Mouse (Mus musculus) embryo, embryonic 11 days (tissue): ENCODE measurements around the gene Kdelc2.

Experiments used
- DNase-seq: peaks from one replicate; pipeline ENCODE4 v3.0.0-alpha.2; 2015

Gene Kdelc2

DNA sequence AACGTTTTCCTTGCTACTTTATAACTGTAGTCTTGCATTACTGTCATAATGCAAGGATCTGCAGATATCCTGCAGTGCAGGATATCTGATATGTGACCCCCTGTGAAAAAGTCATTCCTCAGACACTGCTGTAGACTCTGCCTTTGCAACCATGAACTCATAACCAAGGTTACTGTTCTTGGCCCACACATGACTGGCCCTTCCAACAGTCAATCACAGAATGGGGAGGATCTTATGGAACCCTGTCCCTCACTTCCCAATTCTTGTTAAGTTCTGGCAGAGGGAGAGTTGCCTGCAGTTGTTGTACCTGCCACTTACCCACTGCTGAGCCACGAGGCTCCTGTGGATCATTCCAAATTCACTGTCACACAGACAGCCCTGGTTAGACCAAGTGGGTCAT is 3.6 kb downstream of the Kdelc2 start:
- no peak for DNase-seq

DNA sequence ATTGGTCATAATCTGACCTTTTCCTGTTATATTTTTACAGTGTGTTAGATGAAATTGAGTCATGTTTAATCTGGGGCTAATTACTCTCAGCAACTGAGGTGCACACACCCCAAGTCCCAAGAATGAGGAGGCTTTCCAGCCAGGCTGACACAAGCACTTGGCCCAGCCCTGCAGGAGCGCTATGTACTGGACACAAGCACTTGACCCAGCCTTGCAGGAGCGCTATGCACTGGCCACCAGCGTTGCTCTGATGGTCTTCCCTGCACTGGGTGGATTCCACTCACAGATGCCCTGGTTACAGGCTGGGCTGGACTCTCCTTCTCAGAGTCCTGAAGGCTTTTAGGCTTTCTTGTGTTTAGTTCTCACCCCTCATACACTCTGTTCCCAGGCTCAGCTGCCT is 5.3 kb downstream of the Kdelc2 start:
- no peak for DNase-seq

DNA sequence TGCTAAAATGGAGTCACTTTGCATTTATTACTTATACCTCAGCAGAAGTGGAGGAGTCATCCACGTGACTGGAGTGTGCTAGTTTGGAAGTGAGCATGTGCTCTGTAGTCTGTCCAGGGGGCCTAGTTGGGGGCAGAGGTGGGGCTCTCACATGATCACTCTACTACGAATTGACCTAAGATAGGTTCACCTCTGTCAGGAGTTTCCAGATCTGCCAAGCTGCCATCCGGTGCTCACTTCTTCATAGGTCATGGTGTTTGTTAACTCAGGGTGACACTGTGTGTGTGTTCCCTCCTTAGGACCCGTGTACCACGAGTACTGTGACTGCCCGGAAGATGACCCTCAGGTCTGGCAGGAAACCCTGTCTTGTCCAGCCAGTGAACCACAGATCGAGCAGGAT is 6.3 kb downstream of the Kdelc2 start:
- DNase-seq = no peak

DNA sequence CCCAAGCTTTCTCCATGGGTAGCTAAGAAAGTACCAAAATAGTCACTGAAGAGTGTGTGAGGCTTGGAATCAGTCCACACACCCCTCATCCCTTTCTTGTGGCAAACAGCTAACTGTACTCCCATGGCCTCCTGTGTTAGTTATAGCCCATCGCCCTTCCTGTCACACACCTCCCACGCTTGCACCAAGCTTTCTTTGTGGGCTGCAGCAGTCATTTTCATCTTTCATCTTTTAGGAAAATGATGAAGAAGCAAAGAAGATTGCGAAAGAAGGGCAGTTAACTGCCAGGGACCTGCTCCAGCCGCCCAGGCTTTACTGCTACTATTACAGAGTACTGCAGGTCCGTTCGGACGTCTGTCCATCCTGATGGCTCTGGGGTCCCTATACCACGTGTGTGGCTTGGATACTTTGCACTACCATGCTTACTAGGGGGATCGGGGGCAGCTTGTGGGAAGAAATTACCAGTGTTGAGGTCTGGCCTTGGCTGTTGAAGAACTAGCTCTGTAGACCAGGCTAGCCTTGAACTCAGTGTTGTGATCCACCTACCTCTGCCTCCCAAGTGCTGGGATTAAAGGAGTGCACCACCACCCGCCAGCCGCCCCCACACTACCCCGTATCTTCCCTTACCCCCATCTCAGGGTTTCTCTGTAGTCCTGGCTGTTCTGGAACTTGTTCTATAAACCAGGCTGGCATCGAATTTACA is 14.0 kb downstream of the Kdelc2 start:
- no peak for DNase-seq

DNA sequence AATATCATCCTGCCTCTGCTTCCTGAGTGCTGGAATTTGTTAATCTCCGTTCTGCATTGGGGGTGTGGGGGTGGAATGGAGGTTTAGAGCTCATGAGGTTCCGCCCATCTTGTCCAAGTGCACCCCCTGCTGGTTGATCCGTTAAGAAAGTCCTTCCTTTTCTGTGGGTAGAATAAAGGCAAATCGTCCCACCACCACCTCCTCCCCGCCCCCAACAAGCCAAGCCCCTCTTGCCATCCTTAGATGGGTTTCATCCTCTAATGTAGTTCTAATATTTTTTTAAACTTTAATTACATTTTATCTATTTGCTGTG is 14.5 kb downstream of the Kdelc2 start:
- DNase-seq = peak; percentile 80

DNA sequence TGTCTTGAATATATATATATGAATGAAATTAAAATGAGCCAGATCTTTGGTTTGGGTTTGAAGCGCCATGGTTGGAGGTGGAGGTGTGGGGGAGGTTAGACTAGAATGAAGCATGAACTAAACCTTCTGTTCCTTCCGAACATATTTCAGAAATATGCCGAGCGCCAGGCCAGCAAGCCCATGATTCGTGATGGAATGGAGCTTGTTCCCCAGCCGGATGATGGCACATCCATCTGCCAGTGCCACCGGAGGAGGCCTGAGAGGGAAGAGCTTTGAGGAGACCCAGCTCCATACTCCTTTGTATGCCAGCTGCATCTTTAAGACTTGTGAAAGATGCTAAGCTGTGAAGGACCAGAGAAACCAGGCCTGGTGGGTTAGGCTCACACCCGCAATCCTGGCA is 15.7 kb downstream of the Kdelc2 start:
- DNase-seq = no peak

DNA sequence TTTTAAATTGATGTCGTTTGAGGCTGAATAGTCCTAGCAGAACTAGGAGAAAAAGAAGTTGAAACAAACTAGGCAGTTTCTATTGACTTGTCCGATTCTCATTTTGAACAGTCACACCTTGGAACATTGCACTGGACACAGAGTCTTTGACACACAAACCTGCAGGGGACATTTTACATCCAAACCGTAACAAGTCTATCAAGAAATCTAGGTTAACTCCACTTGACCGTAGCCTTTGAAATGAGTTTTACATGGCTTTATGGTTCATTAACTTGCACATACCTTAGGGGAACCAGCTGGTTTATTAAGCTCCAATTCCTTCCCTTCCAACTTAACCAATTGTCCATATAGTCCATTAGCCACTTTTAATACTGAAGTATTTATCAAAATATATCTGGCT is 16.9 kb downstream of the Kdelc2 start:
- DNase-seq = no peak

DNA sequence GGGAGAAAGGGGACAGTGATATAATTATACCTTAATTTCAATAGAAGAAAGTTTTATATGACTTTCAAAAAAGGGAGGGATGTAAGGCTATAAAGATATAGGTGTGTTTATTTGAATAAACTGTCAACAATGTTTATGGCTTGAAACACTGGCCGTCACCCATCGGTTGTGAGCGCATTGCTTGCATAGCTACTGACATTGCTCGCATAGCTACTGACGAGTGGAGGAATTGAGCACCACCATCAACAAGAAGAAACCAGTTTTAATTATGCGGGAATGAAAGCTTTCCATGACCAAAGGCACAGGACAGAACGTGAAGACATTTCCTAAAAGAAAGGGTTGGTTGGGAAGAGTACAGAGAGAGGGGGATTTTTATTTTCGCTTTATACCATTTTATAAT is 17.3 kb downstream of the Kdelc2 start:
- DNase-seq = no peak

DNA sequence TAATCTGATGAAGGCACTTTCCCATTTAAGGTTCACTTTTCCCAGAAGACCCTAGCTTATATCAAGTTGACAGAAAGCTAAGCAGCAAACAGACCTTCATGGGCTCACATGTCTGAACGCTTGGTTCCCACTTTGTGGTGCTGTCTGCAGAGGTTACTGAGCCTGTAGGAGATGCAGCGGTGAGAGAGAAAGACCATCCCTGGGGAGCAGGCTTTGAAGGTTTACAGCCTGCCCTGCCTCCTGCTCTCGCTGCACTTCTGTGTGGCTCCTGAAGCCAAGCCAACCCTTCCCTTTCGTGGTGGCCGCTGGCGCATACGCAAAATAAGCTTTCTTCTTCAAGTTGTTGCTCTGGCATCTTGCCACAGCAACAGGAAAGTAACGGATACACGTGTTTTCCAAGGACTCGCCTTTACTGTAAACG is 18.5 kb downstream of the Kdelc2 start, which contains the start of gene 4930550C14Rik:
Gene 4930550C14Rik, plus strand, starts transcription at position 35 of the 421 bp plus-strand sequence.
- peak; percentile 34 for DNase-seq

DNA sequence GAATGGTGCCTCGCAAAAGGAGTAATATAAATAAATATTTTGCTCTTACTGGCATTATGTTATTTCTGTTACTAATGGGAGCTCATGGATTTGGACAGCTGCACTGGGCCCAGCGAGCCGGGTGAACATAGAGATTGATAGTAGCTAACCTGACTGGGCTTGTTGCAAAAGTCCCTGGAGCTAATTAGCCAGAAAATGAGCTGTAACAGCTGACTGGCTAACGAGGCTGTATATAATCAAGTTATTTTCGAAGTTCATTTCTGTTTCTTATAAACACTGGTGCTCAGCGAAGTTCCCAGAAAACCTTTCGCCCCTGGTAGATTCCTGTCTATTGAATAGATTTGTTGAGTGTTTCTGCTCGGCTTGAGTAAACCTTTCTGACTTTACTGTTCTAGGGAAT is 19.2 kb downstream of the Kdelc2 start:
- no peak for DNase-seq

DNA sequence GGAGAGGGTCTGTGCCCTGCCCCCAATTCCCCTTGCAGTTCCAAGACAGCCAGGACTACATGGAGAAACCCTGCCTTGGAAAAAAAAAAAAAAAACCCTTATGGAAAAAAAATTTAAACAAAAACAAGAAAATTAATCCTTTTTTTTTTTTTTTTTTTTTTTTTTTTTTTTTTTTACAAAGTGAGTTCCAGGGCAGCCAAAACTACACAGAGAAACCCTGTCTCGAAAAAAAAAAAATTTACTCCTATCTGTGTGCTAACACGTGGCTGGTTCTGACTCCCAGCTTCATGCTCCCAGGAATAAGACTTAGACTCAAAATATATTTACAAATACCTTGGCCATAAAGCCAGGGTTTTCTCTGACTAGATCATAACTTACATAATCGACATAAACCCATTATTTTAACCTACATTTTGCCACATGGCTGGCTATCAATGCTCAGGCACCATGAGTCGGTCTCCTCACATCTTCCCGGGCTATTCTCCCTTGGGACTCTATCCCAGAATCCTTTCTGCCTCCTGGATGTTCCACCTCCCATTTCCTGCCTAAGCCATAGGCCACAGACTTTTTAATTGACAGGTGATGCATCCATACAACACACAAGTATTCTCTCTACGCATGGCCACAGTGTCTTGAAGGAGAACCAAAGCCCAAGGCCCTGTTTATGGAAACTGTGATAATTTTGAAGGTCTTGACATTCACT is 20.4 kb downstream of the Kdelc2 start:
- peak; percentile 19 for DNase-seq

DNA sequence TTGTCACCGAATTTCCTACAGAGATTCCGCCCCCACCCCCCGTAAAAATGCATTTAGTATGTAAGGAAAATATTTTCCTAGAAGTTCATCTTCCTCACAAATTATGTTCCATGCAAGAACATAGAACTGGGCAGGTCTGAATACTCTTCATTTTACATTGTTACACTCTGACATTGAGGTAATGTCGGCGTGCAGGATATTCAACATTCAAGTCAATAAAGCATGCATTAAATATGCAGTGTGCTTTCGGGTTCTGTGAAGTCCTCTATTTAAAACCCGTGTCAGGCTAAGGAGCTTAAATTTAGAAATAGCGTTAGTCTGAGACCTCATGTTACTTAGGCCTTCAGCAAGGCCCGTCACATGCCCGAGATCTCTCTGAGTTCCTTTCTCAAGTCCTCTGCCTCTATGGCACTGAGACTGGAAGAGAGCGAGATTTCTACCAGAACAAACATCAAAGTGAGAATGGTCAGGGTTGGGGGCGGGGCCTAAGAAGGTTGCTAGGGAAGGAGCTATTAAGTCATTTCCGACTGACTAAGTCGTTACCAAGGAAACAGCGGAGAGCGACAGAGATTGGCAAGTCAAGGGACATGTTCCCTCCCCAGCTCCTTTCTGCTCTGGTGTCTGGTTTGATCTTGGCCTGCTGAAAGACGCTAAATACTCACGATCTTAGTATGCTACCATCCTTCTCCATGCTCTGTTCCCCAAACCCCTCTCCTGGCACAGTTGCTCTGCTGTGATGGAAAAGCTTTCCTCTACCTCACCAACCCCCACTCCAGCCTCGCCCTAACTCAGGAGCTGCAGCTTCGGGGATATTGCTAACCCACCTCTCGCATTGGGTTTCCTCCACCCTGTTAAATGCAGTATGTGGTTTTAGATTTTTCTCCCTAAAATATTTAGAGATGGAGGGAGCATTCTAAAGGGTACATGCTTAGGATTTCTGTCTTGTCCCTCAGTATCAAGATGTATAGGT is 21.2 kb downstream of the Kdelc2 start:
- peak; percentile 93 for DNase-seq

DNA sequence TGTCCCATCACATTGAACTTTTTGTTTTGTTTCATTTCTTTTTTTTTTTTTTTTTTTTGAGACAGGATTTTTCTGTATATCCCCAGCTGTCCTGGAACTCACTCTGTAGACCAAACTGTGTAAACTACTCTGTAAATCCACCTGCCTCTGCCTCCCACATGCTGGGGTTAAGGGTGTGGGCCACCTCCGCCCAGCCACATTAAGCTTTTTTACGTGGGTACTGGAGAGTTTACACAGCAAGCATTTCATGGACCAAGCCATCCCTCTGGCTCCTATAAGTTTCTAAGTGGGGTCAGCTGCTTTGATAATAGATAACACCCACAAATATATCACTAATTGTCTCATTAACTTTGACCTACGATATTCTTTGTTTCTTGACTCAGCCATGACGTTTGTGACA is 24.7 kb downstream of the Kdelc2 start:
- DNase-seq = no peak

DNA sequence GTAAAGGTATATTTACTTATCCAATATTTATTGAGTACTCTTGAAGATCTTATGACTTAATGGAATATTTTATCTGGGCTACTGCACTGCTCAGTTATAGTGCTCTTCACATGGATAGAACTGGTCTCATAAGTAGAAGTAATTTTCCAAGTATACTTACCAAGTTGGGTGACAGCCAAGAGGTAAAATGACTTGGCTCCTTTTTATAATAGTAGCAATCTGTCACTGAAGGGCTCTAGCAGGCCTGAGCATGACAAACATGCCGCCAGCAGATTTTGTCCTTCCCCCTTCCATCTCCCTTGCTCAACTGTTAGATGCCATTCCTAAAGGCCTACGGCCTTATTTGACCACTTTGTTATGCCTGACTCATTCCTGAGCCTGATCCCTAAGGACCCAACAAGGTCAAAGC is 25.1 kb downstream of the Kdelc2 start:
- no peak for DNase-seq

DNA sequence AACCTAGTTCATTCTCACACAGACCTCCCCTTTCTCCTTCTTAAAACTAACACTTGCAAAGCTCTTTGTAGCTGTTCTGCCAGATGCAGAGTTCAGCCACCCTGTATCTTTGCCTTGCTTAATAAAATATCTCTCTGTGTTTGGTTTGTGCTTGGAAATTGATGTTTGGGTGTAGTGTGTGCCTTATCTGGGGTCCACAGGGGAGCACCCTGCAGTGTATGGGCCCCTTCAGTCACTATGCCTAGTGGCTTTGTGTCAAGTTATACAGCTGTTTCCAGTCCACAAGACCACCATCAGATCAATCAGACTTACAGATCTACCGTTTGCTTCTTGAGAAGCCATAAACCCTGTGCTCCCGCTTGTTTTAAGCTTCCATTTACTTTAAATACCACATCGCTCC is 25.6 kb downstream of the Kdelc2 start:
- DNase-seq = no peak

DNA sequence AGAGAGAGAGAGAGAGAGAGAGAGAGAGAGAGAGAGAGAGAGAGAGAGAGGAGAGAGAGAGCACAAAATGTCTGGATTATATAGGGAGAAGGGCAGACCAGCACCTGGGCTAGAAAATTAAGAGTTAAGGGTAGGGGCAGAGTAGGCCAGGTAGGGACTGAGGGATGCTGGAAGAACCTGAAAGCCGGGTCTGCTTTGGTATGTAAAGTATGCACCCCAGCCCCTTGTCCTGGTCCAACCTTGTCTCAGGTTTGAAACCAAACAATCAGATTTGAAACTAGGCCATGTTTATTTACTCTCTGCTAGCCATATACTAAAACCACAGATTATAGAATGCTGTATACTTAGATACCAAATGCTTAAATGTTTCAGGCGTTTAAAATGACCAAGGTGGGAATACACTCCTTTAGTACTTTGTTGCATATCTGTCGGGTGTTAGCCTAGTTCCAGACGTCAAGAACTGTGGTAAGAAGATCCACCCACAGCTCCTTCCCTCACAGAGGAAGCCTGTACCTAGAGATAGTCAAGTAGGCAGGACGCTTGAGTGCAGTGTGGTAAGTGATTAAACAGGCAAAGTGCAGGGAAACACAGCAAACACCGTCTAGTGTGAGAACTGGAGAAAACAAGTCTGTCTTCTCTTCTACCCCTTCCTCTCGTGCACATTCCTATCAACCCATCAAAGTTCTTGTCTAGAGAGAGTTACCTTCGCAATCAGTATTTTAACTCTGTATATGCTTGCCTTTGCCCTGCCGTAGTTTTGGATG is 38.5 kb downstream of the Kdelc2 start:
- no peak for DNase-seq

DNA sequence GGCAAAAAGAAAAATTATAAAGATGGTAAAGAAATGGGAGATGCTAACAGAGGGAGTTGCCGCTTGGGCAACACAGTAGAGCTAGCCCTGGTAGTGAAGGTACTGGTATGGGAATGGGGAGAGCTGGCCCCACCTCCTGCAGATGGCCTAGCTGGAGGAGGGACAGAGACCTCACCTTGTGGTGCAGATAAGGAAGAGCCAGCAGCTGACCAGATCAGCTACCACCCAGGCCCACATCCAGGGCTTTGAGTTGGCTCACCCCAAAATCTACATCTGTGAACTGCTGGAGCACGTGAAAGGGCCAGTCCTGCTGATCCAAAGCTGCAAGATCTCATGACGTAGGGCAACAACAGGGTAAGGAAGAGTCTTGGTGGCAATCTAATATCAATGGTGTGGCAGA is 42.9 kb downstream of the Kdelc2 start:
- no peak for DNase-seq

DNA sequence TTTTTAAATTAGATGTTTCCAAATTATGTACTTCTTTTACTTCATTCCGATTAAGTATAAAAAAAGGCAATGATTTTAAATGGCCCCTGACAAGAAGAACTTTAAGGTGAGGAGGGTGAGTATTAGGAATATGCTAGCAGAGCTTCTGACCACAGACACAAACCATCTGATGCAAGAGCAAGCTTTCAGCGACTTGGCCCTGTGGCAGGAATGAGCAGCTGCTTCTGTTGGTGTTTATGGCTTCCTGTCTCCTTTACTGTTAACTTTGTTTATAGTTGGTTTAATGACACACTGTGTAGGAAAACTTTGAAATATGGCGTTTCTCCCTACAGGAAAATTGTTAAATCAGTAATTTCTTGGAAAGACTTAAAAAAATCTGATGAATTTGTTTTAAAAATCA is 43.8 kb downstream of the Kdelc2 start:
- DNase-seq = no peak

DNA sequence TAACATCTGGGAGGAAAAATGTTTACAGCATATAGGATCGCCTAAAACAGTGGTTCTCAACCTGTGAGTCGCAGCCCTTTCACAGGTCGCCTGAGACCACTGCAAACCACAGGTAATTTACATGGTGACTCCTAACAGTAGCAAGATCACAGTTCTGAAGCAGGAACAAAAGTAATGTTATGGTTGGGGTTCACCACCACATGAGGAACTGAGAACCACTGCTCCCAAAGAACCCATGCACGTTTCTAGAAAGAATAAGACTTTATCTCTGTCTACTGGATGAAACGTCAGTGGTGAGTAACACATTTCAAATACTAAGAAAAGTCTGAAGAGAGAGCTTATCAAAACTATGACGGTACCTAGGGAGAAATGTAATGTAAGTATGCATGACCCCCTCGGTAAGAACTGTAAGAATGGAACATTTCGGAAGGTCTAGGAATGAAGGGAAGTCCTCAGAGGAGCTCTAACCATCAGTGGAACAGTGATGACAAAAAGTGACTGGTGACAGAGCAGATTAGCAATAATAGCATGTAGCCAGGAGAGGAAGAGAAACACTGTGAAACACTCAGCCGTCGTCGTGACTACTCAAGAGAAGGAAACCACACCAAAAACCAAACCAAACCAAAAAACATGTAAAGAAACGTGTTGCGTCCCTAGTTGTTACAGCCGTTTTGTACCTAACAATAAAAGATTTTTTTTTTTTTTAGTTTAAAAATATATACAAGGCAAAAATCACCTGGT is 52.2 kb downstream of the Kdelc2 start:
- no peak for DNase-seq

DNA sequence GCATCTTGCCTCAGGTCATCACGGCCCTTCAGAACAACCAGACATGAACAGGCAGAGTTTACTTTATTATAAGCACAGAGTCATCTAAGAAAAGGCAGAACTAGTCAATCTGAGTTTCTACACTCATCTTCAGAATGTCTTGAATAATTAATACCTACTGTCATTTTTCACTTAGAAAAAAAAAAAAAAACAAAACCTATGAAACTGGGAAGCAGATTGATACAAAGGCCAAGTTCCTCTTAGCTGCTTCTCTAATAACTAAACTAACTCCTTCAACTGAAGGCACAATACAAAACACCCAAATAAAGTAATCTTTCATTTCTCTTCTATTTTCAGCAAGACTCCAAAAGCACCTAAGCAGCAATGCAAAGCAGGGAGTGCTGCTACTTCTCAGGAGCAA is 66.8 kb downstream of the Kdelc2 start:
- no peak for DNase-seq
